Mouse (Mus musculus): ENCODE results near the gene March11. TPM values are rescaled to one million over a fixed set of nuclear protein-coding genes. Genes with fewer than 3 reads are reported as not detected.

Gene March11
- total and polyA plus RNA-seq, 3 experiments: not detected

GRCm38 (mm10) chr15:26374946-26375345, 66.1 kb downstream of the March11 start:
- dilution Hi-C loops (cut with MboI; ENCODE audit: extremely low pct_ligation_motif_present, extremely low pct_unique_long_range_greater_than_20kb, low sequenced_read_pairs): no loop called here
- no peak overlapping the region for H3K4me3 ChIP-seq (replicated peaks in 1 of 3; ENCODE audit: low read depth in 2 of 3, low read length in 2 of 3, poor library complexity in 1 of 3)

GRCm38 (mm10) chr15:26377355-26377754, 68.5 kb downstream of the March11 start:
- Histone ChIP-seq H3K9me3 (replicated peaks; ENCODE audit: low read length) (no peaks in the 10 kb centered on the region), H3K9ac (ENCODE audit: insufficient read depth, low read depth) (no peak overlapping the region), H3K4me2 (ENCODE audit: insufficient read depth, low read depth, poor library complexity, severe bottlenecking) (no peak overlapping the region), H3K79me2 (replicated peaks; ENCODE audit: control insufficient read depth, extremely low read depth, insufficient read depth, poor library complexity, severe bottlenecking) (no peaks in the 10 kb centered on the region), H3K4me1 (ENCODE audit: control insufficient read depth in 1 of 2, insufficient read depth in 2 of 2) (peaks cover 11 to 57% of the 10 kb centered on the region in 2 experiments; a peak in 3 of 4 replicates), H3K27ac (ENCODE audit: insufficient read depth, low read depth) (no peak overlapping the region), H3K4me3 (replicated peaks in 1 of 3; ENCODE audit: low read depth in 2 of 3, low read length in 2 of 3, poor library complexity in 1 of 3) (no peak overlapping the region), H3K36me3 (replicated peaks in 1 of 2; ENCODE audit: control insufficient read depth in 1 of 2, insufficient read depth in 1 of 2, low read length in 1 of 2) (no peaks in the 10 kb centered on the region), H3K27me3 (replicated peaks) (no peaks in the 10 kb centered on the region)
- TF ChIP-seq CHD1 (IDR thresholded peaks at IDR 0.05; ENCODE audit: low read depth, low read length): no peak
- no peak for TF ChIP-seq IRF4 (IDR thresholded peaks at IDR 0.05; ENCODE audit: low read depth, low read length)
- TF ChIP-seq EP300 (IDR thresholded peaks at IDR 0.05; ENCODE audit: low read length): peak; percentile 56
- TF ChIP-seq TCF12 (IDR thresholded peaks at IDR 0.05; ENCODE audit: low read depth, low read length): peak; percentile 33; the same call in 1 of the 2 replicates
- TF ChIP-seq SIN3A (IDR thresholded peaks at IDR 0.05; ENCODE audit: low read length): 0 out of 2 replicates have a peak, but pooled peaks have one; percentile 24
- dilution Hi-C loops (cut with MboI; ENCODE audit: extremely low pct_ligation_motif_present, extremely low pct_unique_long_range_greater_than_20kb, low sequenced_read_pairs) (no loop called here), in situ Hi-C loops (cut with MboI; ENCODE audit: low pct_ligation_motif_present, low pct_unique_long_range_greater_than_20kb, low sequenced_read_pairs) (no loop called here)
- peak; percentile 65 for DNase-seq (ENCODE audit: extremely low read depth)

More at GRCm38 (mm10) chr15:26374946-26375345, 66.1 kb downstream of the March11 start:
- H3K27ac ChIP-seq (ENCODE audit: insufficient read depth, low read depth): no peak overlapping the region
- no peaks in the 10 kb centered on the region for H3K36me3 ChIP-seq (replicated peaks in 1 of 2; ENCODE audit: control insufficient read depth in 1 of 2, insufficient read depth in 1 of 2, low read length in 1 of 2)
- in situ Hi-C loops (cut with MboI; ENCODE audit: low pct_ligation_motif_present, low pct_unique_long_range_greater_than_20kb, low sequenced_read_pairs): no loop called here
- H3K9me3 ChIP-seq (replicated peaks; ENCODE audit: low read length): no peaks in the 10 kb centered on the region
- H3K9ac ChIP-seq (ENCODE audit: insufficient read depth, low read depth): no peak overlapping the region
- H3K27me3 ChIP-seq (replicated peaks): no peaks in the 10 kb centered on the region
- H3K4me2 ChIP-seq (ENCODE audit: insufficient read depth, low read depth, poor library complexity, severe bottlenecking): no peak overlapping the region
- TF ChIP-seq ZNF384 (IDR thresholded peaks at IDR 0.05; ENCODE audit: low read depth, low read length): no peak
- TF ChIP-seq TBP (conservative IDR thresholded peaks at IDR 0.05; ENCODE audit: low read depth, low read length): no peak
- TF ChIP-seq NELFE (IDR thresholded peaks at IDR 0.05; ENCODE audit: low read depth, low read length): no peak
- TF ChIP-seq MAFK (IDR thresholded peaks at IDR 0.05; ENCODE audit: insufficient replicate concordance, low read length): no peak
- no peak for TF ChIP-seq JUN (IDR thresholded peaks at IDR 0.05; ENCODE audit: insufficient read depth, low read depth, low read length)
- no peak for TF ChIP-seq USF1 (IDR thresholded peaks at IDR 0.05; ENCODE audit: low read depth, low read length)
- TF ChIP-seq CHD1 (IDR thresholded peaks at IDR 0.05; ENCODE audit: low read depth, low read length): no peak
- TF ChIP-seq USF2 (conservative IDR thresholded peaks at IDR 0.05; ENCODE audit: low read depth, low read length): no peak
- TF ChIP-seq UBTF (IDR thresholded peaks at IDR 0.05; ENCODE audit: low read depth, low read length): no peak
- TF ChIP-seq RAD21 (IDR thresholded peaks at IDR 0.05; ENCODE audit: low read depth, low read length): no peak
- TF ChIP-seq MEF2A (IDR thresholded peaks at IDR 0.05; ENCODE audit: borderline replicate concordance, low read depth, low read length): no peak
- no peak for TF ChIP-seq SMC3 (IDR thresholded peaks at IDR 0.05; ENCODE audit: low read depth, low read length)
- no peak for TF ChIP-seq ZMIZ1 (IDR thresholded peaks at IDR 0.05; ENCODE audit: low read depth, low read length)
- no peak for TF ChIP-seq CTCF (conservative IDR thresholded peaks at IDR 0.05 in 1 of 2, IDR thresholded peaks at IDR 0.05 in 1 of 2; ENCODE audit: low read depth in 2 of 2, low read length in 2 of 2)
- no peak for TF ChIP-seq CHD2 (IDR thresholded peaks at IDR 0.05; ENCODE audit: low read length)
- TF ChIP-seq PAX5 (IDR thresholded peaks at IDR 0.05; ENCODE audit: low read length): no peak
- TF ChIP-seq ZKSCAN1 (IDR thresholded peaks at IDR 0.05; ENCODE audit: borderline replicate concordance, low read depth, low read length): no peak
- no peak for TF ChIP-seq ETS1 (conservative IDR thresholded peaks at IDR 0.05; ENCODE audit: low read depth, low read length)
- TF ChIP-seq ELF1 (IDR thresholded peaks at IDR 0.05; ENCODE audit: low read depth, low read length): no peak
- peaks cover 11 to 57% of the 10 kb centered on the region in 2 experiments; a peak in 3 of 4 replicates for H3K4me1 ChIP-seq (ENCODE audit: control insufficient read depth in 1 of 2, insufficient read depth in 2 of 2)
- DNase-seq (ENCODE audit: extremely low read depth): no peak
- no peaks in the 10 kb centered on the region for H3K79me2 ChIP-seq (replicated peaks; ENCODE audit: control insufficient read depth, extremely low read depth, insufficient read depth, poor library complexity, severe bottlenecking)
